Mouse (Mus musculus): ENCODE data around the gene Cybc1.

DNA sequence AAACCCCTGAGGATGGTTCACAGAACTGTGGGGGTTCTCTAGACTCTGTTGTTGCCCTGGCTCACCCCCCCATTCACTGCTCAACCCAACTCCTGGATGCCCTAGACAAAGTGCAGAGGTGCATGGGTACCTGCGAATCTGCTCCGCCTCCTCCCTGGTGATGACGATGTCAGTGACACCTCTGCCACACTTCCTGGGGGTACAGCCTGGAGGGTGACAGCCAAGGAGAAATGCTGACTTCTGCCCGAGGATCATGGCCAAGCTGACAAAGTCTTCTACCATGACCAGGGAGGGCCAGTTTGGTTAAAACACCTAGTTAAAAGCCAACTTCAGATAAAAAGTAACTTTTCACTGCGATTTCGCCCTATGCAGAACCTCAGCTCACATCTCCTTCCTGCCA is 28.3 kb downstream of the Cybc1 start:
- TF ChIP-seq FOSL1 (IDR thresholded peaks at IDR 0.05; ENCODE audit: insufficient read depth, low read length, poor library complexity, severe bottlenecking) (no peak), MAX (IDR thresholded peaks at IDR 0.05) (no peak), CTCF (IDR thresholded peaks at IDR 0.05; ENCODE audit: control insufficient read depth, insufficient read depth, insufficient read length) (no peak), MYOD1 (IDR thresholded peaks at IDR 0.05; ENCODE audit: control insufficient read depth, insufficient read length, low read depth) (no peak)

Data from C2C12 (cell line).